Mouse (Mus musculus) cerebellum, adult 2 months (tissue): ENCODE measurements around the gene Sdsl.

Source experiments
- CTCF ChIP-seq: fragments of 200-500 bp; IDR thresholded peaks from 2 replicates; pipeline ENCODE4 v1.5.1; 2011; ENCODE audit warnings: low read depth, mild to moderate bottlenecking, control low read depth, low read length, moderate library complexity, borderline replicate concordance; ENCODE audit not compliant: insufficient read depth
- POLR2A ChIP-seq: fragments of 200-500 bp; IDR thresholded peaks from 2 replicates; pipeline ENCODE4 v1.6.1; 2011; ENCODE audit warnings: low read length, control low read depth, borderline replicate concordance; ENCODE audit not compliant: insufficient read depth

DNA sequence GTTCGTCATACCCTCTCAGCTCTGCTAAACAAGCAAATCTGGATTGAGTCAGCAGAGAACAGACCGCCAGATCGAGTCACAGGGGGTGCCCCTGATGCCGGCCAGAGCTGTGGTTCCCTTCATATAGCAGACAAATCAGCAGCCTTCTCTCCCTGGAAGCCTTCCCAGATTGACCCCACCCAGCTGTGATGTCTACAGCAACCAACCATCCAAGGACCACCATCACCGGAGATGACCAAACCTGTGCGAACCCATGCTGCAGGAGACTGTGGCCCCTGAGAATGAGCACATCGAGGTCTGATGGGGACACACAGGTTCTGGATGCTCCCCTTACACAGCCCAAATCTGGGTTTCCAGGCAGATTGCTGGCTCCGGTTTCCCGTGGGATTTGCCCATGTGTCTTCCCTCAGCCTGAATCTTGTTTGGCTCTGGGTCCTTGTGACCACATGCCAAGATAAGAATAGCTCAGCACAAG is 29.6 kb upstream of the Sdsl start:
- no peak for TF ChIP-seq CTCF
- no peak for TF ChIP-seq POLR2A
